Mouse (Mus musculus): ENCODE measurements around the gene D630023F18Rik.

Gene D630023F18Rik

GRCm38 (mm10) chr1:65112031-65112806 lies 10.8 kb downstream of the D630023F18Rik start:
- DNase-seq (ENCODE audit: low read depth, low spot score), result peak; percentile 85

DNA sequence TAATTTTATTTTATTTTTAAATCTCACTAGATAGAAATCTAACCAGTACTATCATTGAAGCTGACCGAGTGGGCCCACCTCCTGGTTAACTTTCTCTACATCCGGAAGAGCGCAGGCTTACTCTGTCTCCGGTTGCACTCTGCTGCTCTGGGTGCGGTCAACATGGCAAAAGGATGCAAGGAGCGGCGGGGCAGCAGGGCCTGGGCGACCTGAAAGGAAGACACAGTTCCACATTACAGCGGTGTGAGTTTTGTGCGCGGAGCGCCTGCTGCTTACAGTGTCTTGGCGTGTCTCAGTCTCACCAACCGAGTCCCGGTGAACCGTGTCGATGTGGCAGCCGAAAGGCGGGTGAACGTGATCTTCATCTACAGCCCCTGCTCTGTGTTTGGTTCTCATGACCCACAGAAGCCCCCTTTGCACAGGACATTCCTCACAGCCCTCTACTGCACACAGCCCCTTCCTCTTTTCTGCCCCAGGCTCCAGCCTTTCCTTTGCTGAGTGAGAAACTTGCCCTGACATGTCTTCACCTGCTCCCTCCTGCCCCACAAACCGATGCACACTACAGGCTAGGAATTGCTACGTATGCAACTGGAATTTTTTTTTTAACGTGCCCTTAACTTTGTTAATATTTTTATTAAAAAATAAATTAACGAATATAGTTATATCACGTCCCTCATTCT lies 13.1 kb downstream of the D630023F18Rik start:
- no peak for DNase-seq (ENCODE audit: low read depth, low spot score)

DNA sequence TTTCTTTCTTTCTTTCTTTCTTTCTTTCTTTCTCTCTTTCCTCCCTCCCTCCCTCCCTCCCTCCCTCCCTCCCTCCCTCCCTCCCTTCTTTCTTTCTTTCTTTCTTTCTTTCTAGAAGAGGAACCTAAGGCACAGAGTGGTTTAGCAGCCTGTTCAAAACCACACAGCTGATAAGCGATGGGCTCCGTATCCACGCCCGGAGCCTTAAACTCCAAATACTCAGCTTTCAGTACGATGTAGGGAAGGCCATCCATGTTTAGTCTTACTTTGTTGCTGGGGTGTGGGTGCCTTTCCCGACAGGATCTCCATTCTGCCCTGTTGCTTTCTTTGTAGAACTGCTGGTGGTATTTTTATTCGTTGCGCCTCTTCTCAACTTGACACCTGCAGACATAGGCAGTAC lies 13.8 kb downstream of the D630023F18Rik start:
- no peak for DNase-seq (ENCODE audit: low read depth, low spot score)

DNA sequence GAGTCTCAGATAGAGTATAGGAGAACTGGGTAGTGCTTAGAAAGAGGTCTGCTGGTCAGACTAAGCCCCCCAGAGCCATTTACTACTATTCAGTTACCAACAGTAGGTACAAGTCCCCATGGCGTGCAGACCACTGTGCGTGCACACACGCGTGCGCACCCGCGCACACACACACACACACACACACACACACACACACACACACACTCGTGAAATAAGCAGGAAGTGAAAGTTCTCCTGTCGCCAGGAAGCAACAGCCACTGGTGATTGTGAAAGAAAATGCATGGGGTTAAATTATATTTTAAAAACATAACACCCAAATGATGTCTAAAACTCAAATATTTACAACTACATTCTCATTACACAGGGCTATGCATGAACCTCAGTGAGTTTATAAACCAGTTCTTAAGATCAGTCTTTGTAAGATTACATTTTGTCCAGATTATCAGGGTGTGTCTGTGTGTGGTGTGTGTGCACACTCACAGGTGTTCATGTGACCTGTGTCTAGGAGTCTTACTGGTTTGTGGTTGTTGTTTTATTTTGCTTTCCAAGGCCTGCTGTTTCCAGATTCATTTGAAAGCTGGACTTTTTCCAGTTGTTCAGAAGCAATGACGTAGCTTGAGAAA lies 15.2 kb downstream of the D630023F18Rik start:
- no peak for DNase-seq (ENCODE audit: low read depth, low spot score)

- DNase-seq (ENCODE audit: low read depth, low spot score), result no peak
Measured at GRCm38 (mm10) chr1:65103273-65103672, 19.7 kb downstream of the D630023F18Rik start, which contains the start of gene Cryga. Cryga (minus strand) TSS chr1:65103373.

GRCm38 (mm10) chr1:65096953-65097352 lies 26.1 kb downstream of the D630023F18Rik start:
- no peak for DNase-seq (ENCODE audit: low read depth, low spot score)

DNA sequence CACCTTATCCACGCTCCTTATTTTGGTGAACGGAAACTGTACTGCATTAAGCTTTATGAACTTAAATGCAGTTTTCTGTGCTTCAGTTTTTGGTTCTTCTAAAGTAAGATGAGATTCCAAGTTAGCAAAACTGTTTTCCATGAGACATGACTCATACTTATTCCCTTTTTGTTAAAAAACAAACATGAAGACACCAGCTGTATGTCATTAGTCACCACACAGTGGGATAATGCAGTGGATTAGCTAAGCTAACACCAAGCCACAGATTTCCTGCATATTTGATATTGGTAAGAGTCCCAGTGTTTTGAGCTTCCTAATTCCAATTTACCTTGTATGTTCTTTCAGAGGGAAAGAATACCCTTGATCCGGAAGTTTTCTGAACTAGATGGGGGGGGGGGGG lies 31.4 kb downstream of the D630023F18Rik start:
- DNase-seq (ENCODE audit: low read depth, low spot score), result no peak

- peak; percentile 39 for DNase-seq (ENCODE audit: low read depth, low spot score)
Measured at GRCm38 (mm10) chr1:65090370-65090769, 32.6 kb downstream of the D630023F18Rik start.

DNA sequence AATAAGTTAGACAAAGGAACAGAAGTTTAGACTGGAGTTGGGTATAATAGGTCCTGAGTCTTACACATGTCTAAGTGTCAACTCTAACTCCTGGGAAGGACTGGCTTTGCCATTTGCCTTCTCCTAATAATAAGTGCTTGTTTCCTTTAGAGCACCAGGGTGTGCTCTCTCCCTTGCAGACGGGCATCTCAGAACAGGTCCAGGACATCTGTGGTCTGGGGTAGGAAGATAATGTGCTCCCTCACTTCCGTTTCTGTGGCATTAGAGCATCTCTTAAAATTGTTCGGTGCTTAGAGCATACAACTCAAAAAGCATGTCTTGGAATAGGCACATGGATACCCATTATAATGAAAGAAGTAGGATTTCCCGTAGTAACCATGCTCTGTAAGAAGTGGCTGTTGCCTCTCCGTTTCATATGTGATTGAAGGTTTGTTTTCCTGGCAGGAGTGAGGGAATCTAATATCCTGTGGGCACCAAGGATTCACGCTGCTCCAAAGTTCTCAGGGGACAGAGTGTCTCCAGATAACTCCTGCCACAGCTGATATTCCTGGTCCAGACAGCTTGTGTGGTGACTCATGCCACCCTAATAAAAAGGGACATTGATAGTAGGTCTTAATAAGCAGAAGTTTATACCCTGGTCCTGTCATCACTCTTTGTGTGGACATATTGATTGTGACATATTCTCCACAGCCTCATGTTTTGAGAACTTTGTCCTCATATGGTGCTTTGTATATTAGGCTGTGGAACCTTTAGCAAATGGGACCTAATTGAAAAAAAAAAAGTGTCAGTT lies 34.3 kb downstream of the D630023F18Rik start:
- peak; percentile 38 for DNase-seq (ENCODE audit: low read depth, low spot score)

- DNase-seq (ENCODE audit: low read depth, low spot score), result no peak
Measured at GRCm38 (mm10) chr1:65082188-65082587, 40.8 kb downstream of the D630023F18Rik start, which contains the start of gene Crygb. Crygb (minus strand) TSS chr1:65082288.

GRCm38 (mm10) chr1:65075607-65076006 lies 47.4 kb downstream of the D630023F18Rik start:
- no peak for DNase-seq (ENCODE audit: low read depth, low spot score)

GRCm38 (mm10) chr1:65073589-65073988 lies 49.4 kb downstream of the D630023F18Rik start, which contains the start of gene Crygc:
Crygc (minus strand) TSS chr1:65073689.
- no peak for DNase-seq (ENCODE audit: low read depth, low spot score)

DNA sequence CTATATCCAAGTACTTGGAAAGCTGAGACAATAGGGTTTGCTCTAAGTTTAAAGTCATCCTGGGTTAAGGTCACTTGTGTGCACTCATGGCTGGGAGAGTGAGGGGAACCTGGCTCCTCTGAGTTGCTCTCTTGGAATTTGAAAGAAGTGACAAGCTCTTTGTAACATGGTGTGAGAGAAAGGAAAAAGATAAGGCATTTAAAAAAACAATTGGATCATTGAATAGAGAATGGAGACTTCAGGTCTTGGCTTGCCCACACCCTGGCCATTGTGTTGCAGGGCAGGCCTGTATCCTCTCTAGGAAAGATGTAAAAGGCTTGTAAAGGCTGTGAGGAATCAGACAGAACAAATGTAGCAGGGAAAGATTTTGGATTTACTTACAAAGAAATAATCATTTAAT lies 55.2 kb downstream of the D630023F18Rik start:
- DNase-seq (ENCODE audit: low read depth, low spot score), result no peak

DNA sequence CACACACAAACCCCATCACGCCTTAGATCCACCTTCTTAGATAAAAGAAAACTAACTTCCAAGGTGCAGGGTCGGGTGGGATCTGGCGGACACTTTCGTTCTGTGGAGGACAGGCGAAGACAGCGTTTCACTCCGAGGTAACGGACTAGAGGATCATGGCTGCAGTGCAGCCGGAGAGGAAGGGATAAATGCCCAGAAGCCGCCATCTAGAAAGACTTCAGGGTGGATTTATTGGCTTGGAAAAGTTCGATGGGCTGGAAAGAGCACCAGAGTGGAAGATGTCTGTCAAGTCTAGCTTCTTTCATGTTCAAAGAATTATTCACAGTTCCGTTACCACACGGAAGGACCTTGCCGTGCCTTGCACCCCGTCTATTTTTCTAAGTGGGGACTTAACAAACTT lies 58.8 kb downstream of the D630023F18Rik start:
- no peak for DNase-seq (ENCODE audit: low read depth, low spot score)

- no peak for DNase-seq (ENCODE audit: low read depth, low spot score)
Measured at GRCm38 (mm10) chr1:65063352-65063751, 59.7 kb downstream of the D630023F18Rik start, which contains the start of gene Crygd. Crygd (minus strand) TSS chr1:65063452.

Data from skeletal muscle tissue, adult 2 months (tissue).